Mouse (Mus musculus) left cerebral cortex, adult 9 months (tissue): Measurements from ENCODE around the gene Klf5.

ENCODE experiments used
- DNase-seq, 2 experiments: peaks; one replicate each; pipeline ENCODE4 v3.0.0; 2022; ENCODE audit warnings: low spot score in 2 of 2

Gene Klf5

DNA sequence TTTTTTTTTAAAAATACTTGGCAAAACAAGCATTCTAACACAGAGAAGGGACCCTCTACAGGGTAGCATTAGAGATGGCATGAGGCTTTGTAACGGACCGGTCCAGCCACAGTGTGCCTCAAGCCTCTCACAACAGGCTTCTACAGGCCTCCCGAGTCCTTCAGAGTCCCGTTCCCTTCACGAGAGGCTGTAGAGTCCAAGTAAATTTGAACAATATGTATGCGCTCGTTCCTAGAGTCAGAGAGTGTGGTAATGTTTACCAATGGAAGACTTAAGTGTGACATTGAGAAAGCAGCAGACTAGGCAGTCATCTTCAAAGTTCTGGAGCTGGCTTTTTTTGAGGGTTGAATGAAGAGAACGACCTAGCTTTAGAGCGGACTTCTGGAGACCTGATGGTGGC lies 11.1 kb downstream of the Klf5 start:
- no peak for DNase-seq

GRCm38 (mm10) chr14:99310358-99310757 lies 11.9 kb downstream of the Klf5 start:
- no peak for DNase-seq

GRCm38 (mm10) chr14:99313062-99313461 lies 14.6 kb downstream of the Klf5 start:
- DNase-seq: no peak

- no peak for DNase-seq
Measured at GRCm38 (mm10) chr14:99316275-99316674, 17.8 kb downstream of the Klf5 start.

DNA sequence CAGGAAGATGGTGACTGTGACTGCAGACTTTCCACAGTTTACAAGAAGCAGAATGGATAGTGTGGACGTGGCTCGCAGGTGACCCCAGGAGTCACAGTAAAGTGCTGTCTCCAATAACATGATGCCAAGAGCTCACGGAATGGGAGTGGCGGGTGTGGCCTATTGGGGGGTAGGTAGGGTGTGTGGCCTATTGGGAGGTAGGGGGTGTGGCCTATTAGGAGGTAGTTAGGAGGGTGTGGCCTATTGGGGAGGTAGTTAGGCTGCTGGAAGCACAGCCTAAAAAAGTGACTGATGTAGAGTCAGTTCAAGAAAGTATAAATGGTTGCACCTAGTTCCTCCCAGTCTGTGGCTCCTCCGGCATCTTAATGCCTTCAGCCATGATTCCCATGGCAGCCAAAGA lies 22.2 kb downstream of the Klf5 start:
- no peak for DNase-seq

DNA sequence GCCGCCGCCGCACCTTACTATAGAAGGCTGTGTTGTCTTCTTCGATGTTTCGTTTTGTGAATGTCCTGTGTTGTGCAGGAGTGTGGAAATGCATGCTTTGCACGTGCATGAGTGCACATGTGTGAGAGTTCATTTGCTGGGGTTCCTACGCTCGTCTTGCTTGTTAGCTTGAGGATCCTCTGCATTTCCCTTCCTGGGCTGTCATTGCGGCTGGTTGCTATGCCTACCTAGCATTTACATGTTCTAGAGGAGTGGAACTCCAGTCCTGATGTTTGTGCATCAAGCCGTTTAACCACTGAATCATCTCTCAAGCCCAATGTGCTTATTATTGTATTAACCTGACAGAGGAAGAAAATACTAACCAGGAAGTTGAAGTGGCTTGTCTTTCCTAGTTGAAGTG lies 24.9 kb downstream of the Klf5 start:
- DNase-seq: no peak

DNA sequence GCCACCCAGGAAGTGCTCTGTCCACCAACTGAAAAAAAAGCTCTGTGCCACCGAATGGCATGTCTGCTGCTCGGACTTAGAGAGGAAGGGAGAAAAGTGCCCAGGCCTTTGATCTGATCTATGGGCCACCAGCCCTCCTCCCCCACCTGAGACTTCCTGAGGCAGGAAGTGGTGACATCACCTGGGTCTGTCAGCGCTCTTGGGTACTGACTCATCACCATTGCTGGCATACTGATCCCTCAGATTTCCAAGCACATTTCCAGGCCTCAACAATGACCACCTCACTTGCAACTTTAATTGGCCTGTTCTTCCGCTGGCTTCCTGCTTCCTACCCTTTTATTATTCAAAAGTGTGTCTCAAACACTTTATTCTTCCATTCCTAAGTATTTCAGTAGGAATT lies 26.0 kb downstream of the Klf5 start:
- no peak for DNase-seq

- DNase-seq: no peak
Measured at GRCm38 (mm10) chr14:99325597-99326472, 27.3 kb downstream of the Klf5 start.

GRCm38 (mm10) chr14:99336598-99336997 lies 38.1 kb downstream of the Klf5 start:
- DNase-seq: no peak

GRCm38 (mm10) chr14:99339021-99339420 lies 40.5 kb downstream of the Klf5 start:
- no peak for DNase-seq

- no peak for DNase-seq
Measured at GRCm38 (mm10) chr14:99339681-99340522, 41.4 kb downstream of the Klf5 start.

DNA sequence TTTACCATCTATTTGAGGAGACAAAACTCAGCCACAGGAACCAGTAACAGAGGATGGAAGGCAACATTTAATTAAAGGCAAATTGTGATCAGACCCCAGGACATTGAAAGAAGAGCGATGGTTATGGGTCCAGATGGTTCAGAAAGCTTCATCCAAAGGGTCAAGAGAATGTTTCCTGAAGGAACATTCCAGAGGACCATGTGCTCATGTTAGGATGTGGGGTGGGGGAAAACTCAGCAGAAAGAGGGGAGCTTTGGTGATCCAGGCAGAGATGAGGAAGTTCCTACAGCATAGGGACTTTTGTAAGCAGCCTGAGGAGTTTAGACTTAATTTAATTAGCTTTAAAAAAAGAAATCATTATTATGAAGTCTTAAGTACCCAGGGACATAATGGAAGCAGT lies 42.2 kb downstream of the Klf5 start:
- DNase-seq: no peak

DNA sequence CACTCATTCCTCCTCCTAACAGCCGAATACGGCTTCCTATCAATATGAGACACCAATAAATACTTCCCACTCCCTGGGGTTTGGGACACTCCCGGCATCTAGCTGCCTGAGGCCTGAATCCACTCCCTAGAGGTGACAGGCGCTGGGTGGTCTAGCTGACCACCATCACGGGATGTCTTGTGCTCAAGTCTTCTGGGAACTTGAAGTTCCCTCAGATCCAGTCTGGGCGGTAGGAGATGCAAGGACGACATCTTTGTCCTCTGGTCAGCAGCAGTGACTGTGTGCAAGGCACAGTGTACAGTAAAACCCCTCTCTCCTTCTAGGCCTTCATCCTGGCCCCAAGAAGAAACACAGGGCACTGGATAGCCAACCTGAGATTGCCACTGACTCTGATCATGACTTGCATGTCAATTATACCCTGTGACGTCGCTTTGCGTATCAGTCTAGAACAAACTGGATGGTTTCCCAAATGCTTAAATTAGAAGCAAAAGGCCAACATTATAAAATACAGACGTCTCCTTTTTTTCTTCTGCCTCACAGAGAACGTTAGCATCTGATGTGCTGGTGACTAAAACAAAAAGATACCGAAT lies 49.8 kb downstream of the Klf5 start:
- DNase-seq: no peak

- DNase-seq: no peak
Measured at GRCm38 (mm10) chr14:99349606-99350005, 51.1 kb downstream of the Klf5 start.

GRCm38 (mm10) chr14:99352989-99353388 lies 54.5 kb downstream of the Klf5 start:
- no peak for DNase-seq

DNA sequence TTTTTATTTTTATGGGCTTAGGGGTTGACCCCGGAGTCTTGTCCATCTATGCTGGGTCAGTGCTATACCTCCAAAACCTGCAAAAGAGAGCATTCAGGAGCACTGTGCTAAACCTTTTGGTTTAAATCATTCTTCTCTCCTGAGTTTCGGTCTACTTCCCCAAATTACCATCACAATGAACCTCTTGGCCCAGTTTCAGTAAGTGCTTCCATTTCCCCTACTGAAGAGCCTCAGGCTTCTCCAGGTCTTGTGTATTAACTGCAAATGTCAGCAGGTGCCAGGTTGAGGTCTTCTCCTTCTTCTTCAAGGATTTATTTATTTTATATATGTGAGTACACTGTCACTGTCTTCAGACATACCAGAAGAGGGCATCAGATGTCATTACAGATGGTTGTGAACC lies 55.6 kb downstream of the Klf5 start:
- DNase-seq: no peak

GRCm38 (mm10) chr14:99354761-99355609 lies 56.5 kb downstream of the Klf5 start:
- no peak for DNase-seq

DNA sequence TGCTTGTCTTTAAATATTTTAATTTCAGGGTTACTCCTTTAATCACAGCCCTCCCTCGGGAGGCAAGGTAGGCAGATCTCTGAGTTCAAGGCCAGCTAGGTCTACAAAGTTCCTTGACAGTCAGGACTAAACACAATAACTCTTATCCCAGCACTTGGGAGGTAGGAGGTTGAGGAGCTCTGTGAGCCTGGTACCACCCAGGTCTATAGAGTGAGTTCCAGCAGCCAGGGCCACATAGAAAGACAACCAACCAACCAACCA lies 57.0 kb downstream of the Klf5 start:
- DNase-seq: no peak

GRCm38 (mm10) chr14:99362956-99363355 lies 64.5 kb downstream of the Klf5 start:
- no peak for DNase-seq

DNA sequence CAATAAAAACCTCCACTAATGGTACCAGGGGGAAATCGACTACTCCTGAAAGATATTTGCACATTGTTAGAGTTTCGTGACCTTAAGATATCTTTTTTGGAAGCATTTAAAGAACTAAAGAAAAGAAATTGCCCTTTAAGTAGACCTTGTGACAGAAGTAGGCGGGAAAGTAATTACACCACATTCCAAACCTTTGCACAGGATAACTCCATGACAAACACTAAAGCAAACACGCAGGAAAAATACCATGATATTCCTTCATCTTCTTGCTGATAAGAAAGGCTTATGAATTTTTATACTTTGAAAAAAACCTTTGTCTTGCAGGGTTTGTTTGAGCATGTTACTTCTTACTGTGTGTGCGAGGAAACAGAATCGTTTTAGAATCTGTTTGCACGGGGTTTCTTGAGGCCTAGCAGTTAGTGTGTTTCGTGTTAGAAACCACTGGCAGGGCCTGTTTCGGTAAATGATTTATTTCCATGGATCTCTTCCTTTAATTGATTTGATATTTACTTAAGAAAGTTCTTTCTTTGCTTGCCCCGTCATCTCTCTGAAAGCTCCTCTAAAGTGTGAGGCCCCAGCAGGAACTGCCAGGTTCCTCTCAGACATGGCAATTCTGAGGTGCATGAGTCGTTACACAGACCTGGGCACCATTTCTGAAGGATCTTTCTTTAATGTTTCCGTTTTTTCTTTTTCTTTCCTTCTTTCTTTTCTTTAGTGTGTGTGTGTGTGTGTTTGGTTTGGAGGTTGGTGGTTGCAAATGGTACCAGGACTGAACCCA lies 65.7 kb downstream of the Klf5 start:
- DNase-seq: no peak
